Comparison of ENCODE assay signal across 8 mouse cellular contexts in the genomic region with DNA sequence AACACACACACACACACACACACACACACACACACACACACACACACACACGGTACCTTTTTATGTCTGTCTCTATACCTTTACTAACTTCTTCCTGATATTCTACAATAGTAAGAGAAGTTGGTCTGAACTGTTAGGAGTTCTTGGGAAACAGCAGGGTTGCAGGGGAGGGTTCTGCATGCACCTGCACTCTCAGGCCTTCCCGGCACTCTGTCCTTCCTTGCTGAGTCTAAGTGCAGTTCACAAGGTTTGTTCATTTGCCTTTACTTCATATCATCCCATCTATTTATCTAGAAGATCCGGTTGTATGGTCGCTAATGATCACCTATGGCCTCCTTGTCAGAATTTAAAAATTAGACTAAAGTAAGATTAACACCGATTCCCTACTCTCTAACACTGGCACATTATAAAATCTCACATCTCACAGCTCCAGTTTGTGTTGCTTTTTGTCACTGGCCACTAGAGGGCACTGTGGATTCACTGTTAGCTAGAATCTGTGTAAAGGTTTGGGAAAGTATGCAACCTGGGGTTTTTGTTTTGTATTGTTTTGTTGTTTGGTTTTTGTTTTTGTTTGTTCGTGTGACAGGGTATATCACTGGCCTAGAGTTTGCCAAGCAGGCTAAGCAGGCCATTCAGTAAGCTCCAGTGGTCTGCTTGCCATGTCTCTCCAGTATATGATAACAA.
A peak's percentile ranks its signal among the peaks of the same experiment; 100 is the strongest.
DNase-seq lines count a peak whose midpoint lies in the region; ATAC-seq and TF ChIP-seq lines count a peak whose summit lies in the region.

No protein-coding gene starts in this region.

- peak; percentile 11; the same call in 1 of the 2 replicates for TF ChIP-seq CTCF in spleen, adult 2 months (IDR thresholded peaks at IDR 0.05; ENCODE audit: extremely low read depth, insufficient read depth, insufficient read length, insufficient replicate concordance)
- peak; percentile 84 for TF ChIP-seq CTCF in liver, embryonic 14.5 days (IDR thresholded peaks at IDR 0.05; ENCODE audit: low read depth)

- 32% methylated on average over 6 of the region's 6 CpGs for WGBS in spleen, adult 2 months
- WGBS in embryonic facial prominence, embryonic 11.5 days = 29% methylated on average over 6 of the region's 6 CpGs
- WGBS in liver, embryonic 14.5 days (ENCODE audit: insufficient replicate concordance) = 22% methylated on average over 6 of the region's 6 CpGs
- WGBS in neural tube, embryonic 14.5 days = 36% methylated on average over 6 of the region's 6 CpGs

- H3K27ac ChIP-seq in spleen, adult 2 months (ENCODE audit: insufficient read depth, low read length) = no peak overlapping the region
- H3K27ac ChIP-seq in embryonic facial prominence, embryonic 11.5 days (replicated peaks; ENCODE audit: low read depth, low read length) = no peak overlapping the region
- no peak overlapping the region for H3K27ac ChIP-seq in liver, embryonic 14.5 days
- no peak overlapping the region for H3K27ac ChIP-seq in neural tube, embryonic 14.5 days (ENCODE audit: low read depth, low read length)

- no peak for TF ChIP-seq EP300 in liver, embryonic 14.5 days (IDR thresholded peaks at IDR 0.05; ENCODE audit: low read depth)

- DNase-seq in spleen, adult 2 months (ENCODE audit: low read depth in 1 of 2, low spot score in 2 of 2) = peak; percentile 23 to 29
- DNase-seq in spleen, adult 12 weeks (ENCODE audit: low spot score) = no peak
- DNase-seq in ZHBTc4 (ENCODE audit: low read depth, low spot score) = peak; percentile 71
- DNase-seq in embryonic facial prominence, embryonic 11.5 days (ENCODE audit: low spot score) = peak; percentile 75
- DNase-seq in induced T-regulatory cell, adult 2 months (ENCODE audit: low read depth) = peak; percentile 85
- peak; percentile 35 to 54 (median 37) for DNase-seq in liver, embryonic 14.5 days (ENCODE audit: low read depth in 3 of 3, low spot score in 3 of 3)
- no peak for DNase-seq in gastrocnemius, adult 8-10 months (ENCODE audit: low spot score in 2 of 2)

- ATAC-seq in embryonic facial prominence, embryonic 11.5 days (replicated peaks; ENCODE audit: insufficient number of reproducible peaks, low FRiP score, low TSS enrichment, low read depth) = no peak
- ATAC-seq in liver, embryonic 14.5 days (ENCODE audit: insufficient read depth) = no peak
- ATAC-seq in neural tube, embryonic 14.5 days (ENCODE audit: low read depth) = peak; percentile 80

- no peaks in the 10 kb centered on the region for H3K4me1 ChIP-seq in spleen, adult 2 months (ENCODE audit: control insufficient read depth, insufficient read depth, insufficient read length)
- H3K4me1 ChIP-seq in embryonic facial prominence, embryonic 11.5 days (ENCODE audit: control insufficient read depth, insufficient read depth, low read length) = no peaks in the 10 kb centered on the region
- 0 out of 4 replicates have a peak, but pooled peaks cover 0 to 2% of the 10 kb centered on the region in 2 experiments for H3K4me1 ChIP-seq in liver, embryonic 14.5 days (replicated peaks; ENCODE audit: control insufficient read depth in 2 of 2, insufficient read depth in 2 of 2, low read length in 1 of 2)
- H3K4me1 ChIP-seq in neural tube, embryonic 14.5 days (ENCODE audit: control insufficient read depth, insufficient read depth, low read length) = no peaks in the 10 kb centered on the region

- H3K27me3 ChIP-seq in spleen, adult 2 months (ENCODE audit: control insufficient read depth, insufficient read depth, low read length) = no peaks in the 10 kb centered on the region
- H3K27me3 ChIP-seq in embryonic facial prominence, embryonic 11.5 days (ENCODE audit: control insufficient read depth, insufficient read depth, low read length) = no peaks in the 10 kb centered on the region
- no peaks in the 10 kb centered on the region for H3K27me3 ChIP-seq in liver, embryonic 14.5 days (ENCODE audit: control insufficient read depth, insufficient read depth, low read length)
- H3K27me3 ChIP-seq in neural tube, embryonic 14.5 days (ENCODE audit: control insufficient read depth, insufficient read depth, low read length) = no peaks in the 10 kb centered on the region

- no peak overlapping the region for H3K4me2 ChIP-seq in embryonic facial prominence, embryonic 11.5 days (ENCODE audit: low read depth, low read length)
- H3K4me2 ChIP-seq in liver, embryonic 14.5 days (ENCODE audit: low read depth) = no peak overlapping the region
- no peak overlapping the region for H3K4me2 ChIP-seq in neural tube, embryonic 14.5 days (ENCODE audit: low read depth, low read length)

- no peak for TF ChIP-seq POLR2A in spleen, adult 2 months (IDR thresholded peaks at IDR 0.05; ENCODE audit: low read depth, low read length)

- no peaks in the 10 kb centered on the region for H3K36me3 ChIP-seq in spleen, adult 2 months (ENCODE audit: control insufficient read depth, insufficient read depth, low read length)
- no peaks in the 10 kb centered on the region for H3K36me3 ChIP-seq in embryonic facial prominence, embryonic 11.5 days (replicated peaks; ENCODE audit: control insufficient read depth, insufficient read depth, low read depth, low read length)
- no peaks in the 10 kb centered on the region for H3K36me3 ChIP-seq in liver, embryonic 14.5 days (replicated peaks; ENCODE audit: control insufficient read depth, insufficient read depth, low read depth)
- H3K36me3 ChIP-seq in neural tube, embryonic 14.5 days (ENCODE audit: control insufficient read depth, insufficient read depth, low read length) = no peaks in the 10 kb centered on the region

- H3K4me3 ChIP-seq in spleen, adult 2 months (ENCODE audit: extremely low read depth, insufficient read depth, insufficient read length) = no peak overlapping the region
- H3K4me3 ChIP-seq in embryonic facial prominence, embryonic 11.5 days (ENCODE audit: low read depth, low read length) = no peak overlapping the region
- no peak overlapping the region for H3K4me3 ChIP-seq in liver, embryonic 14.5 days (ENCODE audit: insufficient read depth in 1 of 2, low read depth in 2 of 2, low read length in 2 of 2)
- H3K4me3 ChIP-seq in neural tube, embryonic 14.5 days (ENCODE audit: low read depth, low read length) = no peak overlapping the region

- no peaks in the 10 kb centered on the region for H3K9me3 ChIP-seq in embryonic facial prominence, embryonic 11.5 days (replicated peaks; ENCODE audit: control insufficient read depth, low read length)
- no peaks in the 10 kb centered on the region for H3K9me3 ChIP-seq in liver, embryonic 14.5 days (ENCODE audit: control insufficient read depth, low read length)
- no peaks in the 10 kb centered on the region for H3K9me3 ChIP-seq in neural tube, embryonic 14.5 days (ENCODE audit: control insufficient read depth, low read length)

- no peak overlapping the region for H3K9ac ChIP-seq in embryonic facial prominence, embryonic 11.5 days (replicated peaks; ENCODE audit: low read length)
- H3K9ac ChIP-seq in liver, embryonic 14.5 days (replicated peaks) = no peak overlapping the region
- no peak overlapping the region for H3K9ac ChIP-seq in neural tube, embryonic 14.5 days (replicated peaks; ENCODE audit: low read depth, low read length)

Comparison
In these comparisons a context has a peak if more than half of its experiments do, and no peak if none do; other contexts are left out.
1. DNase-seq: peak in spleen, adult 2 months (2 of 2), ZHBTc4 (single experiment), embryonic facial prominence, embryonic 11.5 days (single experiment), induced T-regulatory cell, adult 2 months (single experiment) and liver, embryonic 14.5 days (3 of 3); none in spleen, adult 12 weeks (single experiment) and gastrocnemius, adult 8-10 months (0 of 2).